Mouse (Mus musculus) adrenal gland, postnatal 0 days (tissue): Measurements from ENCODE around the gene Postn. TPM values are rescaled to one million over a fixed set of nuclear protein-coding genes. Genes with fewer than 3 reads are reported as not detected.

Source experiments
- polyA plus RNA-seq: library from polyadenylated mRNA; unstranded; fragments of >200 nt; fragmentation: Nextera tagmentation; extraction: Ambion mirVana; gene quantifications from 2 replicates; pipeline ENCODE4 v1.2.1, GENCODE M21; 2015

Postn gene
- 409 and 773 TPM in 2 replicates for polyA plus RNA-seq

GRCm38 (mm10) chr3:54360897-54361296 lies at the start of gene Postn:
Gene Postn, plus strand, starts transcription at chr3:54361109.

Other genes with a start within 250 kb of the Postn start
- 0.30 and 0.47 TPM in 2 replicates for gene Trpc4, start 205.1 kb upstream of the Postn start, polyA plus RNA-seq